Mouse (Mus musculus): ENCODE results near the gene 4930402H24Rik. TPM values are rescaled to one million over a fixed set of nuclear protein-coding genes. Genes with fewer than 3 reads are reported as not detected.

Gene 4930402H24Rik
- total RNA-seq, 2 experiments from 2014 or later = 4.2 to 6.4 TPM

DNA sequence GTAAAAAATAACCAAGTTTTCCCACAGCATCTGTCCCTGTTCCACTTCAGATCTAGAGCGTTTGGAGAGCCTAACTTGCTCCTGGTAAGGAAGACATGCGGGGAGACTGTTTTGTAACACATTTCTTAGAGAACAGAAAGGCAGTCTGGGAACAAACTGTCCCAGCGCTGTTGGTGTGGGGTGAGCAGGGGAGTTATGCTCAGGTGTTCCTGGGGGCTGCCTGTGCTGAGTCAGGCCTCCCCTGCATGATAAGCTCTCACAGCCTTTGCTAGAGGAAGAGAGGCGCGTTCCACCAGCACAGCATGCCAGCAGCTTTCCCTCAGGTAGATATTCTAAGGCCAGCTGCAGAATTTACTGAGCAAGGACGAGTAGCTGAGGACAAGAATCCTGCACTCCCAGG, 168.2 kb downstream of the 4930402H24Rik start:
- ATAC-seq (replicated peaks; ENCODE audit: poor library complexity) = no peak

GRCm38 (mm10) chr2:130735281-130735680, 170.9 kb downstream of the 4930402H24Rik start:
- no peak for ATAC-seq (replicated peaks; ENCODE audit: poor library complexity)

- ATAC-seq (replicated peaks; ENCODE audit: poor library complexity) = no peak
Measured at GRCm38 (mm10) chr2:130733444-130733843, 172.8 kb downstream of the 4930402H24Rik start.

- ATAC-seq (replicated peaks; ENCODE audit: poor library complexity) = no peak
Measured at GRCm38 (mm10) chr2:130731855-130732254, 174.4 kb downstream of the 4930402H24Rik start.

- ATAC-seq (replicated peaks; ENCODE audit: poor library complexity) = peak; percentile 96
Measured at GRCm38 (mm10) chr2:130730746-130731145, 175.5 kb downstream of the 4930402H24Rik start.

GRCm38 (mm10) chr2:130728906-130729585, 177.2 kb downstream of the 4930402H24Rik start:
- no peak for ATAC-seq (replicated peaks; ENCODE audit: poor library complexity)

- ATAC-seq (replicated peaks; ENCODE audit: poor library complexity) = no peak
Measured at GRCm38 (mm10) chr2:130727752-130728151, 178.5 kb downstream of the 4930402H24Rik start.

DNA sequence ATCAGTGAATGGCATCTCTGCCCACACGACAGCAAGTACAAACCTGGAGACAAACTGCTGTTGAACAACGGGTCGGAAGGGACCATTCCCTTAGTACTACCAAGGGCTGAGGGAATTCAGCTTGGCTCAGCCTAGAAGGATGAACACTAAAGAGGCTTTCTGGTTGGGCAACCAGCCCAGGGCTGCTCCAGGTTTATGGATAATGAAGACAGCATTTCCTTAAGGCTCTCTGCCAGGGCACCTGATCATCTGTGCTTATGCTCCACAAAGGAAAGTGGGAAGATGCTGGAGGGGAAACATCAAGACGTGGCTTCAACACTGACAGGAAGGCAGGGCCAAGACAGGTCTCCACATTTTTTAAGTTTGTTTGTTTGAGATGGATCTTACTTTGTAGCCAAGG, 181.8 kb downstream of the 4930402H24Rik start:
- ATAC-seq (replicated peaks; ENCODE audit: poor library complexity) = no peak

DNA sequence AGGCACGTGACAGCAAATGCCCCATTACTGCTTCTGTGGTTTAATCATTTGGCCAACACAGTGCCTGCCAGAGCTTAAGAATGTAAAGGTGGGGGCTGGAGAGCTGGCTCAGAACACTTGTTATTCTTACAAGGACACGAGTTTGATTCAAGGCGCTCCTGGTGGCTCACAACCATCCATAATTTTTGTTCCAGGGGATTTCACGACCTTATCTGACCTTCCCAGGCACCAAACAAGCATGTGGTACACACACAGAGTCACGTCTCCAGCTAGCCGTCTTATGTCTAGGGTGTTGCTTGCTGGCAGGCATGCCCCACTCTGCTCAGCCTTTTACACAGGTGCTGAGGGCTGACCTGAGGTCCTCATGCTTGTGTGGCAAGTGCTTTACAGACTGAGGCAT, 188.3 kb downstream of the 4930402H24Rik start:
- ATAC-seq (replicated peaks; ENCODE audit: poor library complexity) = no peak

DNA sequence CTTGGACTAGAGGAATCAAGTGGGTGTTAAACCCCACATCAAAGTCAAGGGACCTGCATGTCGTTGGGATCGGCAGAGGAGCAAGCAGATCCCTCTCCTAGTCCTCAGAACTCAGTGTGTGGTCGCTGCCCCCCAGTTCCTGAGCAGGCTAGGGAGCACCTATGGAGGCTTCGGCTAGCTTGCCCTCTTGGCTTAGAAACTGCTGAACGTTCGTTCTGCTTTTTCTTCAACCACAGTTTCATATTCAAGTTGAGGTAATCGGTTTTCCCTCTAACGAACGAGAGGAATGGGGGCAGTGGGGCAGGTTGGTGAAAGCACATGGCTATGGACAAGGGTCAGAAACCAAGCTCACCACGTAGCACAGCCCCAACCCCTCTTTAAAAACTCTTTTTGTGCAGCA, 199.1 kb downstream of the 4930402H24Rik start:
- ATAC-seq (replicated peaks; ENCODE audit: poor library complexity) = peak; percentile 74

GRCm38 (mm10) chr2:130706602-130707001, 199.6 kb downstream of the 4930402H24Rik start:
- no peak for ATAC-seq (replicated peaks; ENCODE audit: poor library complexity)

GRCm38 (mm10) chr2:130705178-130705577, 201.0 kb downstream of the 4930402H24Rik start:
- no peak for ATAC-seq (replicated peaks; ENCODE audit: poor library complexity)

DNA sequence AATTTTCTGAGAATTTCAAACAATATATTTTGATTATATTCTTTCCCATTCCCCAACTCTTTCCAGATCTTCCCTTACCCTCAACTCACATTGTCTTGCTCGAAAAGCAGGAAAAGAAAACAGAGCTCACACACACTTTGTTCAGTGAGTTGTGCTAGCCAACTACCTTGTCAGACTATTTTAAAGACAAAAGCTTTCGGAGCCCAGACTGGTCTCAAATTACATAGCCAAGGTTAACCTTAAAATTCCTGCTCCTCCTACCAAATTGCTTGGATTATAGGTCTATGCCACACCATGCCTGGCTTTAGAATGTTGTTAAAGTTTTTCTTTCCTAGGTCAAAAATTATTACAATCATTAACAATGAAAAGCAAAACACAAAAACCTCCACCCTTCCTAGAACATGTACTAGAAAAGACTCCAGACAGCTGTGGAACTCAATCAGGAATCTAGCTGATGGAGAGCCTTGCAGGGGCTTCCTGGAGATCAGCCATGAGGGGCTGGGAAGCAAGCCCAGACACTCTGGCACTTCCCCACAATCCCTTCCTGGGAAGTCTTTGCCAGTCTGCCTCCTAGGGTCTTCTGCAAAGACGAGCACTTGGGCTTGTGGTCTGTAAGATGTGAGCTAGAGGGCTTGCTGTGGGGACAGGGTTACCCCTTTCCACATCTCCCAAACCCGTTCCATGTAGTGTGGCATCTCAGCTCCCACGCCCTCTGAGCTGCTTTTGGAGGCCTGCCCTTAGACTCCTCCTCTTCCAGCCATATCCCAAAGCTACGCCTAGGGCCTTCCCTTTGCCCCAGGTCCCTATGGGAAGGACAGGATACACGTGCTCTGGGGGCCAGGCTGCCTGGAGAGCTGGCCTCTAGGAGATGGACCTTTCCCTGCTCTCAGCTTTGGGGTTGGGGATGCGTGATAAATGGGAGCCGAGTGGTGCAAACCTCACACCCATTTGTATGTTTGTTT, 201.9 kb downstream of the 4930402H24Rik start:
- no peak for ATAC-seq (replicated peaks; ENCODE audit: poor library complexity)

- no peak for ATAC-seq (replicated peaks; ENCODE audit: poor library complexity)
Measured at GRCm38 (mm10) chr2:130697821-130698266, 208.4 kb downstream of the 4930402H24Rik start.

GRCm38 (mm10) chr2:130697153-130697810, 208.9 kb downstream of the 4930402H24Rik start, which contains the start of gene Slc4a11:
Gene Slc4a11, minus strand, starts transcription at chr2:130697519.
- peak; percentile 78 for ATAC-seq (replicated peaks; ENCODE audit: poor library complexity)

GRCm38 (mm10) chr2:130696700-130697152, 209.5 kb downstream of the 4930402H24Rik start:
- ATAC-seq (replicated peaks; ENCODE audit: poor library complexity) = peak; percentile 35

GRCm38 (mm10) chr2:130693563-130693962, 212.6 kb downstream of the 4930402H24Rik start:
- no peak for ATAC-seq (replicated peaks; ENCODE audit: poor library complexity)

DNA sequence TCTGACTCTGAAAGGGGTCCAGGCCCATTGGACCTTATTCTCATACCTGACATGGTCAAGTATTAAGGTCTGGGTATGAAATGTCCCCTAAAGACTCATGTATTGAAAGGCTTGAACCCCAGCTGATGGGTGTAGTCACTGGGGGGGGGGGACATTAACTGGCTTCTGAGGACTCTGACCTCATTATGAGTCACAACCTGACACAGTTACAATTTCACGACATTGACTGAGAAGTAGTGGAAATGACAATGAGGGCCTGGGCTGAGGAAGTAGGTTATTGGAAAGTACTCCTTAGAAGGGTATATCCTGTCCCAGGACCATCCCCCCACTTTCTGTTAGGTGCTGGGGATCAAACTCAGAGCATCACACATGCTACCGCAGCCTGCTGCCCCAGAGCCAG, 217.2 kb downstream of the 4930402H24Rik start:
- no peak for ATAC-seq (replicated peaks; ENCODE audit: poor library complexity)

DNA sequence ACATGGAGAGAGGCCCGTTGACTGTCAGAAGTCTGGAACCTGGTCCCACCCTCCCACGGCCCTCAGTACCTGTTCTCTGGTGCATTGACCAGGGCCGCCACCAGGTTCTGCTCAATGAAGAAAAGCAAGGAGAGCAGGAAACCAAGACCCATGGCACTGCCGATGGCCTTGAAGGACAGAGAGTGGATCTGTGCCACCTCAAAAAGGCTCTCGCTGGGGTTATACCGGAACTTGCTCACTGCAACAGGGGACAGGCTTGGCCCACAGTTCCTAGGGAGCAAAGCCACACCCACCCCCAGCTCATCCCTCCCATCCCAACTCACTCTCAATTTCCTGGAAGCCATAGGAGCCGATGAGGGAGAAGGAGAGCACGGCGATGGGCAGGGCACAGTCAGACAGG, 220.8 kb downstream of the 4930402H24Rik start:
- ATAC-seq (replicated peaks; ENCODE audit: poor library complexity) = no peak

- no peak for ATAC-seq (replicated peaks; ENCODE audit: poor library complexity)
Measured at GRCm38 (mm10) chr2:130681531-130681930, 224.7 kb downstream of the 4930402H24Rik start.

DNA sequence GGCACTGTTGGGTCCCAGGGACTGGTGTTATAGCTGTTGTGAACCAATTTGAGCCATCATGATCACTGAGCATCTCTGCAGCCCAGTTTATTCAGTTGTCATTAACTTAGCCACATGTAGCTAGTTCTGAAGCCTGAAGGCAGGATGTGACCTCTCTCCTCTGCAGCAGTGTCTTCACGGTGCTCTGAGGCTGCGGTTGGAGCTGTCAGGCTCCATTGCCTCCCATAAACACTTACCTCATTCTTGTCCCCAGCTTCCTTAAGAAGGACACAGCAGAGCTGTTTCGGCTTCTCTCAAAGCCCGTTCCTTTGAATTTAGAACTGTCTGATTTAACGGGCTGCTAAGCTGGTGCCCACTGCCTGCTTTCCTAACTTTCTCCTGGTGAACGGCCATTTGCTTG, 226.3 kb downstream of the 4930402H24Rik start:
- ATAC-seq (replicated peaks; ENCODE audit: poor library complexity) = no peak

Data from megakaryocyte progenitor cell, adult 5-6 weeks (primary cell).